Mouse (Mus musculus): ENCODE measurements around the gene Pcsk1n. TPM values are rescaled to one million over a fixed set of nuclear protein-coding genes. Genes with fewer than 3 reads are reported as not detected.

Gene Pcsk1n
- polyA plus RNA-seq (2014; fragmentation: Illumina TruSeq; extraction: RNeasy Lipid Tissue Mini Kit (QIAGEN cat#74804); ENCODE audit: low read depth, low replicate concordance) = not detected

DNA sequence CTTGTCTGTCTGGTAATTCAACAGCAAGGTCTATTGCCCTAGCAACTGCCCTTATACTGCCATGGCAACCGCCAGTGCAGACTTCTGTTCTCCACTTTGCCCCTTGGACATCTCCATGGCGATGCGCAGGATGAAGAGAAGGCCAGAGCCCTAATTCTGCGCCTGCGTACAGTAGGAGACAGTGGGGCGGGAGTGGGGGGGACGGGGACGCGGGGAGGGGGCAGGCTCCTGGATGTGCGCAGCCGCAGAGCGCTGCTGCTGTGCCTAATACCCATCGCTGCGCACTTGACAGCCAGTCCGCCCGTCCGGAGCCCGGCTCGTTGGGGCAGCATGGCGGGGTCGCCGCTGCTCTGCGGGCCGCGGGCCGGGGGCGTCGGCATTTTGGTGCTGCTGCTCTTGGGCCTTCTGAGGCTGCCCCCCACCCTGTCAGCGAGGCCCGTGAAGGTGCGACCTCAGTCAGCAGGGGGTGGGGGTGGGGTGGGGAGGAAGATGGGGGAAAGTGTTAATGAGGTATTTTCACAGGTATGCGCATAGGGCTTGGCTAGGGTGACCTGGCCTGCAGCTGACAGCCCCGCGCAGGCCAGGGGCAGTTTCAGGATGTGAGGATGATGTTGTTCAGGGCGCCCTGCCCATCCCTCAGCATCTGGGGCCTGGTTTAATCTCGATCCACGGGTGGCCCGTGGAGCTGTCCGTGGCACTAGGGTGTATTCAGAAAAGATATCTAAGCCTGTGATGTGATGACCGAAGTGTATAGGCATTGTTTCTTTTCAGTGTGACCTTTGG lies at the start of gene Pcsk1n:
TSS of gene Pcsk1n (plus strand) at position 222 of the 783 bp plus-strand sequence.

DNA sequence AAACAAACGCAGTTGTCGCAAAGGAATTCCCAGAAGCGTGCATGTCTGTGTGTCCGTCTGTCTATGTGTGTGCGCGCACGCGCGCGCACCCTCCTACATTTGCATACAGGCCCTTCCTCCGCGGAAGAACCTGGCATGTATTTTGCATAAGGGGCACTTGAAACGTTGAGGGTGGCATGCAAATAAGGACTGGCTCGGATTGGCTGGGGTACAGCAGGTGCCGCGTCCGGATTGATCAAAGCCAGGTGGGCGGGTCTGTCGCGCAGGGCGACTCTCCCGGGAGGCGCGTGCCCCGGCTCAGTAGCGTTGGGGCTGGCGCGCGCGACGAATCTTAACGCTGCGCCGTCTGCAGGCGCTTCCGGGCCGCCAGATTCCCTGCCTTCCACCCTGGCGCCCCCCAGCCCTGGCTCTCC lies 41.6 kb upstream of the Pcsk1n start, which contains the start of gene Pim2:
TSS of gene Pim2 (plus strand) at position 256 of the 413 bp plus-strand sequence.

DNA sequence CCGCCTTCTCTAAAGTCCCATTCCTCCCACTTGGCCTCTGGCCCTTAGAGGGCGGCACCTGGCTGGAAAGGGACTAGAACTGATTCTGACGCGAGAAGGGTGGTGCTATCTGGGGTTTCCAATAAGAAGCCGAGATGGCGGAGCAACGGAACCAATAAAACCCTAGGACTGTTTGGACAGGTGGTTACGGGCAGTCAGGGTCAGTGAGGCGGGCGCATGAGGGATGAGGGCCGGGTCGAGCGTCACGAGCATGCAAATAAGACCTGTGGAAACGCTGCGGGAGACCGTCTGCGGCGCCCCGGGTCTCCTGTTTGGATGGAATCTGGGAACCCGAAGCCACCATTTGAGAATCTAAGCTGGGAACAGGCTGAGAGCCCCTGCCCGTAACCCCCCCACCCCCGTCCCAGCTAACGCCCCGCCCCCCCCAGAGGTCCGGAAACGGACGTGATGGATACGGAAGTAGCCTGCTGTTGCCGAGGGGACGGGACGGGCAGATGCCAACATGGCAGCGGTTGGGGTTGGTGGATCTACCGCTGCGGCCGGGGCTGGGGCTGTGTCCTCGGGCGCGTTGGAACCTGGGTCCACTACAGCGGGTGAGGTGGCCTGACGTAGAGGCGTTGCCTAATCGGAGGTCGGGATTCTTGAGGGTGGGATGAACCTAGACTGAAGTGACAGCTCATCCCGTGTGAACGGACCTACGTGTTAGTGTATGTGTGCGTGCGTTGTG lies 35.6 kb upstream of the Pcsk1n start, which contains the start of gene Slc35a2:
TSS of gene Slc35a2 (plus strand) at position 188 of the 727 bp plus-strand sequence.

DNA sequence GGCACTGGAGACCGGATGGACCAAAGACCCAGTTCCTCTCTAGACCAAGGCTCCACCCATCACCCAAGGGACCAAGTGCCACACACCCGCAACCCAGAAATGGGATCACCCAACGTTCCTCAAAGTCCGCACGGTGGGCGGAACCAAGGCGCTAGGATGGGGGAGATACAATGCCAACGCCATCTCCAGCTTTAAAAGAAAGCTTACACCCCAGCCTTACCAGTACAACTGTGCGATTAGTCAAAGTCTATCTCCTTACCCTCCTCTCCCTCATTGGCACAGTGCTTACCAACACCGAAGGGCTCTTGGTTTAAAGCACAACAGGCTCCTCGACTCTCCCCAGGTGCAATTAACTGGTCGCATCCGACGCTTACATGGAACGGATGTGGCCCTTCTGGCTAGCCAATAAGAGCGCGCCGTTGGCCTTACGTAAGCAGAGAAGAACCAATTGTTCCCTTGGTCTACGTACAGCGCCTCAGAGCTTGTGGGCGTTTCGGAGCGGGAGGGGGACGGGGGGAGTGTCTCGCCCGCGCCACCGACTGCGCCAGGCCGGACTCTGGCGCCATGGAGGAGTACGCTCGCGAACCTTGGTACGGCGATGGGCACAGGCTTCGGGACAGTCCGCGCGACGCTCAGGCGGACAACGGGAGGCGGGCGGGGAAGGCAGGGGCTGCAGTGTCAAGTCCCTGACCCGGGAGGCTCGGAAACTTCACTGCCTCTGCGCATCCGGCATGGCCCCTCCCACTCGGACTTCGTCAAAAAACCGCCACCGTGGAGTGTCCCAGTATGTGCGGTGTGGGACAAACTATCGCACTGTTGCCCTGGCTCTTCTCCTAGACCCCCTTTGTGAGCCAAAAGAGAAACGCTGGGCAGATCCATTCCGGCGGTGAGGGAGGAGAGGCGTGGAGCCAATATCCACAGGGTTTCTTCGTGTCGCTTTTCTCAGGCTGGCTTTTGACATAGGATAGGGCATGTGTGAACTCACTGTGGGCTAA lies 20.4 kb upstream of the Pcsk1n start, which contains the start of the genes Pqbp1 and Timm17b:
TSS of gene Pqbp1 (minus strand) at position 390 of the 995 bp plus-strand sequence.
TSS of gene Timm17b (plus strand) at position 478 of the 995 bp plus-strand sequence.

GRCm38 (mm10) chrX:7907735-7908134 lies 11.9 kb upstream of the Pcsk1n start, which contains the start of gene Gm10491:
Gene Gm10491, minus strand, starts transcription at chrX:7907835.

DNA sequence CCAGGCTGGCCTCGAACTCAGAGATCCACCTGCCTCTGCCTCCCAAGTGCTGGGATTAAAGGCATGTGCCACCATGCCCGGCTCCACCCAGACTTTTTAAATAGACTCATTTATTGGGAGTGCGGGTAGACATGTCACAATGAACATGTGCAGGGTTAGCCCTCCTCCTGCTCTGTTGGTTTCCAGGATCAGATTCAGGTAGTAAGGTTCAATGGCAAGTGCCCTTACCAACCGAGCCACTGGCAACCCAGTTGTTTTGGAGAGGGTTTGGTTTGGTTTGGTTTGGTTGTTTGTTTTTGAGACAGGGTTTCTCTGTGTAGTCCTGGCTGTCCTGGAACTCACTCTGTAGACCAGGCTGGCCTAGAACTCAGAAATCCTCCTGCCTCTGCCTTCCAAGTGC lies 10.4 kb upstream of the Pcsk1n start, which contains the start of gene Gm10490:
TSS of gene Gm10490 (plus strand) at position 301 of the 400 bp plus-strand sequence.

GRCm38 (mm10) chrX:7928270-7928790 lies 8.7 kb downstream of the Pcsk1n start, which contains the start of gene Eras:
Gene Eras, minus strand, starts transcription at chrX:7928607.

GRCm38 (mm10) chrX:7947108-7947899 lies 27.7 kb downstream of the Pcsk1n start, which contains the start of gene Hdac6:
Gene Hdac6, minus strand, starts transcription at chrX:7947889.

Other genes starting within 250 kb of the Pcsk1n start
- 66.5 TPM for gene Plp2, start 248.4 kb upstream of the Pcsk1n start, polyA plus RNA-seq (2014; fragmentation: Illumina TruSeq; extraction: RNeasy Lipid Tissue Mini Kit (QIAGEN cat#74804); ENCODE audit: low read depth, low replicate concordance)
- gene Magix, start 238.6 kb upstream of the Pcsk1n start, polyA plus RNA-seq (2014; fragmentation: Illumina TruSeq; extraction: RNeasy Lipid Tissue Mini Kit (QIAGEN cat#74804); ENCODE audit: low read depth, low replicate concordance) = 32.0 TPM
- gene Gpkow, start 222.7 kb upstream of the Pcsk1n start, polyA plus RNA-seq (2014; fragmentation: Illumina TruSeq; extraction: RNeasy Lipid Tissue Mini Kit (QIAGEN cat#74804); ENCODE audit: low read depth, low replicate concordance) = 24.2 TPM
- gene Wdr45, start 205.5 kb upstream of the Pcsk1n start, polyA plus RNA-seq (2014; fragmentation: Illumina TruSeq; extraction: RNeasy Lipid Tissue Mini Kit (QIAGEN cat#74804); ENCODE audit: low read depth, low replicate concordance) = 54.2 TPM
- gene Gm45208, start 197.6 kb upstream of the Pcsk1n start, polyA plus RNA-seq (2014; fragmentation: Illumina TruSeq; extraction: RNeasy Lipid Tissue Mini Kit (QIAGEN cat#74804); ENCODE audit: low read depth, low replicate concordance) = not detected
- gene Praf2, start 191.4 kb upstream of the Pcsk1n start, polyA plus RNA-seq (2014; fragmentation: Illumina TruSeq; extraction: RNeasy Lipid Tissue Mini Kit (QIAGEN cat#74804); ENCODE audit: low read depth, low replicate concordance) = 8.6 TPM
- 0.60 TPM for gene Ccdc120, start 168.9 kb upstream of the Pcsk1n start, polyA plus RNA-seq (2014; fragmentation: Illumina TruSeq; extraction: RNeasy Lipid Tissue Mini Kit (QIAGEN cat#74804); ENCODE audit: low read depth, low replicate concordance)
- gene Tfe3, start 157.3 kb upstream of the Pcsk1n start, polyA plus RNA-seq (2014; fragmentation: Illumina TruSeq; extraction: RNeasy Lipid Tissue Mini Kit (QIAGEN cat#74804); ENCODE audit: low read depth, low replicate concordance) = 13.1 TPM
- 40.7 TPM for gene Gripap1, start 130.1 kb upstream of the Pcsk1n start, polyA plus RNA-seq (2014; fragmentation: Illumina TruSeq; extraction: RNeasy Lipid Tissue Mini Kit (QIAGEN cat#74804); ENCODE audit: low read depth, low replicate concordance)
- 0.71 TPM for gene Kcnd1, start 97.5 kb upstream of the Pcsk1n start, polyA plus RNA-seq (2014; fragmentation: Illumina TruSeq; extraction: RNeasy Lipid Tissue Mini Kit (QIAGEN cat#74804); ENCODE audit: low read depth, low replicate concordance)
- 30.2 TPM for gene Otud5, start 78.5 kb upstream of the Pcsk1n start, polyA plus RNA-seq (2014; fragmentation: Illumina TruSeq; extraction: RNeasy Lipid Tissue Mini Kit (QIAGEN cat#74804); ENCODE audit: low read depth, low replicate concordance)
- gene Pim2, start 41.6 kb upstream of the Pcsk1n start, polyA plus RNA-seq (2014; fragmentation: Illumina TruSeq; extraction: RNeasy Lipid Tissue Mini Kit (QIAGEN cat#74804); ENCODE audit: low read depth, low replicate concordance) = 3.6 TPM
- 21.7 TPM for gene Slc35a2, start 35.8 kb upstream of the Pcsk1n start, polyA plus RNA-seq (2014; fragmentation: Illumina TruSeq; extraction: RNeasy Lipid Tissue Mini Kit (QIAGEN cat#74804); ENCODE audit: low read depth, low replicate concordance)
- gene Pqbp1, start 20.6 kb upstream of the Pcsk1n start, polyA plus RNA-seq (2014; fragmentation: Illumina TruSeq; extraction: RNeasy Lipid Tissue Mini Kit (QIAGEN cat#74804); ENCODE audit: low read depth, low replicate concordance) = 41.7 TPM
- gene Timm17b, start 20.5 kb upstream of the Pcsk1n start, polyA plus RNA-seq (2014; fragmentation: Illumina TruSeq; extraction: RNeasy Lipid Tissue Mini Kit (QIAGEN cat#74804); ENCODE audit: low read depth, low replicate concordance) = 22.8 TPM
- gene Gm10491, start 12.0 kb upstream of the Pcsk1n start, polyA plus RNA-seq (2014; fragmentation: Illumina TruSeq; extraction: RNeasy Lipid Tissue Mini Kit (QIAGEN cat#74804); ENCODE audit: low read depth, low replicate concordance) = not detected
- not detected for gene Gm10490, start 10.3 kb upstream of the Pcsk1n start, polyA plus RNA-seq (2014; fragmentation: Illumina TruSeq; extraction: RNeasy Lipid Tissue Mini Kit (QIAGEN cat#74804); ENCODE audit: low read depth, low replicate concordance)
- gene Eras, start 8.8 kb downstream of the Pcsk1n start, polyA plus RNA-seq (2014; fragmentation: Illumina TruSeq; extraction: RNeasy Lipid Tissue Mini Kit (QIAGEN cat#74804); ENCODE audit: low read depth, low replicate concordance) = not detected
- 12.4 TPM for gene Hdac6, start 28.1 kb downstream of the Pcsk1n start, polyA plus RNA-seq (2014; fragmentation: Illumina TruSeq; extraction: RNeasy Lipid Tissue Mini Kit (QIAGEN cat#74804); ENCODE audit: low read depth, low replicate concordance)
- gene Gata1, start 58.2 kb downstream of the Pcsk1n start, polyA plus RNA-seq (2014; fragmentation: Illumina TruSeq; extraction: RNeasy Lipid Tissue Mini Kit (QIAGEN cat#74804); ENCODE audit: low read depth, low replicate concordance) = not detected
- gene Glod5, start 98.7 kb downstream of the Pcsk1n start, polyA plus RNA-seq (2014; fragmentation: Illumina TruSeq; extraction: RNeasy Lipid Tissue Mini Kit (QIAGEN cat#74804); ENCODE audit: low read depth, low replicate concordance) = not detected
- gene Suv39h1, start 154.9 kb downstream of the Pcsk1n start, polyA plus RNA-seq (2014; fragmentation: Illumina TruSeq; extraction: RNeasy Lipid Tissue Mini Kit (QIAGEN cat#74804); ENCODE audit: low read depth, low replicate concordance) = 4.6 TPM
- 1.2 TPM for gene Was, start 170.7 kb downstream of the Pcsk1n start, polyA plus RNA-seq (2014; fragmentation: Illumina TruSeq; extraction: RNeasy Lipid Tissue Mini Kit (QIAGEN cat#74804); ENCODE audit: low read depth, low replicate concordance)
- 40.6 TPM for gene Wdr13, start 213.1 kb downstream of the Pcsk1n start, polyA plus RNA-seq (2014; fragmentation: Illumina TruSeq; extraction: RNeasy Lipid Tissue Mini Kit (QIAGEN cat#74804); ENCODE audit: low read depth, low replicate concordance)
- 112 TPM for gene Rbm3, start 226.1 kb downstream of the Pcsk1n start, polyA plus RNA-seq (2014; fragmentation: Illumina TruSeq; extraction: RNeasy Lipid Tissue Mini Kit (QIAGEN cat#74804); ENCODE audit: low read depth, low replicate concordance)